Mouse (Mus musculus): ENCODE measurements at regions not wholly inside any gene's neighbourhood (a gene's known extent, or its start where the extent isn't known, plus 50 kb on each side); places are given as distances from the start of the nearest gene placed in this dataset.

DNA sequence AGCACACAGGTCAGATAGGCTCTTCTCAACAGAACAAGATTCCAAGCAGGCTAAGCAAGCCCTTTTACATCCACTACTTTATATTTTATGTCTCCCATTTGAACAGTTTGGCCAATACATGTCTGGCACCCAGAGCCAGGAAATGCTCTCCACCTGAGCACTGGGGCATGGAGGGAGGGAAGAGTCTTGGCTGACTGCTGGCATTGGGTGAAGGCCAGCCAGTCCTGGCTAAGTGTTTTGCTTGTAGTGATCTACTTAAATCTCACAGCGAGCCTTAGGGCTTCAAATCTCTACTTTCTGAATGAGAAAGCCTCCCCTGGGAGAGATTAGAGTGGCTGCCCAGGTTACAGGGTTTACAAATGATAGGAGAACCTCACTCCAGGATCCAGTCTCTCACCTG lies 78.5 kb upstream of the Vash1 start:
- TF ChIP-seq CTCF (IDR thresholded peaks at IDR 0.05; ENCODE audit: extremely low read depth, insufficient read depth, low read length): no peak
- TF ChIP-seq POLR2A (IDR thresholded peaks at IDR 0.05; ENCODE audit: extremely low read depth, insufficient read depth, low read length): no peak
